Mouse (Mus musculus): ENCODE data around the gene Stxbp6. TPM values are rescaled to one million over a fixed set of nuclear protein-coding genes. Genes with fewer than 3 reads are reported as not detected.

Gene Stxbp6
- polyA plus RNA-seq, 1 experiment from 2014 or later: 29.1 TPM

GRCm38 (mm10) chr12:45042591-45043091, 31.9 kb downstream of the Stxbp6 start:
- WGBS: 62% methylated on average over 10 of the region's 10 CpGs
- no peak overlapping the region for H3K4me3 ChIP-seq (ENCODE audit: low read length)
- ATAC-seq (ENCODE audit: low FRiP score, low TSS enrichment): peak; percentile 32; the same call in 1 of the 2 replicates

GRCm38 (mm10) chr12:45037496-45037895, 37.0 kb downstream of the Stxbp6 start:
- ATAC-seq (ENCODE audit: low FRiP score, low TSS enrichment): no peak; the same call in 1 of the 2 replicates
- Histone ChIP-seq H3K36me3 (ENCODE audit: insufficient read depth, low read length) (no peaks in the 10 kb centered on the region), H3K4me2 (replicated peaks; ENCODE audit: low read depth, low read length) (no peak overlapping the region), H3K27ac (ENCODE audit: low read length) (peak overlapping the region; percentile 56; the same call in 1 of the 2 replicates), H3K4me3 (ENCODE audit: low read length) (no peak overlapping the region), H3K27me3 (ENCODE audit: insufficient read depth, low read length) (no peaks in the 10 kb centered on the region), H3K9ac (replicated peaks; ENCODE audit: low read length) (no peak overlapping the region), H3K4me1 (ENCODE audit: insufficient read depth, low read length) (peaks cover 11% of the 10 kb centered on the region), H3K9me3 (ENCODE audit: low read length) (no peaks in the 10 kb centered on the region)
- 62% methylated on average over 1 of the region's 1 CpGs for WGBS

More at GRCm38 (mm10) chr12:45042591-45043091, 31.9 kb downstream of the Stxbp6 start:
- H3K4me1 ChIP-seq (ENCODE audit: insufficient read depth, low read length): peaks cover 15% of the 10 kb centered on the region
- no peak overlapping the region for H3K27ac ChIP-seq (ENCODE audit: low read length)
- H3K27me3 ChIP-seq (ENCODE audit: insufficient read depth, low read length): no peaks in the 10 kb centered on the region
- no peaks in the 10 kb centered on the region for H3K9me3 ChIP-seq (ENCODE audit: low read length)
- H3K36me3 ChIP-seq (ENCODE audit: insufficient read depth, low read length): no peaks in the 10 kb centered on the region
- H3K4me2 ChIP-seq (replicated peaks; ENCODE audit: low read depth, low read length): no peak overlapping the region
- H3K9ac ChIP-seq (replicated peaks; ENCODE audit: low read length): no peak overlapping the region

DNA sequence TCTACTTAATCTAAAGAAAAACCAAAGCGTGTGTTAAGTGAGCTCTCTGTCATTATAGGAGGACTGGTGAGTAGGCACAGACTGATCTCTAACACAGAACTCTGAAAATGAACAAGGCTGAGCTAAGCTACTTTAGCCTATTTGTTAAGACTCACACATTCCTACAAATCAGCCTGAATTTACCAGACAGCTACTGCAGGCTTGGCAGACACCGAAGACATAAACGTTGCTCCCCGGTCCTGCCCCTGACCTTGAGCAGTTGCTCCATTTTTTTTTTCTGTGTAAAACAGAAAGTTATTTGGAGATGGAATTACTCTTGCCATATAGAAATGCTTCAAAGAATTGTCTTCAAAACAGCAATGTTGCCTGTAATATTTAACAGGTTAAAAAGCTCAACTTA, 37.4 kb downstream of the Stxbp6 start:
- Histone ChIP-seq H3K4me2 (replicated peaks; ENCODE audit: low read depth, low read length) (no peak overlapping the region), H3K9me3 (ENCODE audit: low read length) (no peaks in the 10 kb centered on the region), H3K27me3 (ENCODE audit: insufficient read depth, low read length) (no peaks in the 10 kb centered on the region), H3K4me3 (ENCODE audit: low read length) (no peak overlapping the region), H3K36me3 (ENCODE audit: insufficient read depth, low read length) (no peaks in the 10 kb centered on the region), H3K27ac (ENCODE audit: low read length) (peak overlapping the region; percentile 61; the same call in 1 of the 2 replicates), H3K4me1 (ENCODE audit: insufficient read depth, low read length) (peaks cover 11% of the 10 kb centered on the region), H3K9ac (replicated peaks; ENCODE audit: low read length) (no peak overlapping the region)
- WGBS: 36% methylated on average over 4 of the region's 4 CpGs
- ATAC-seq (ENCODE audit: low FRiP score, low TSS enrichment): no peak

DNA sequence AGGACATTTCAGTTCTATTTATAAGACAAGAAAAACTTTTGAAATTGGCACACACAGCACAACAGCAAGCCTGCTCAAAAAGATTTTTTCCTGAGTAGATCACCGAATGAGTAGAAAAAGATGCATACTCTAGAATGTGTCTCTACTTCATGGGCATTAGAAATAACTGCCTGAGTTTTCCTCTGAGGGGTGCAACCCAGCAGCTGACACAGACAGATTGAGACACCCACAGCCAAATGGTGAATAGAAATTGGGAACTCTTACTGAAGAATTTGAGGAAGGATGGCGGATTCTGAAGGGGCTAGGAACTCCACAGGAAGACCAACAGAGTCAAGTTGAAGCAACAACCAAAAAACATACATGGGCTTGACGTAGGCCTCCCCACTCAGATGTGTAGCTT, 43.8 kb downstream of the Stxbp6 start:
- H3K9ac ChIP-seq (replicated peaks; ENCODE audit: low read length): no peak overlapping the region
- no peak overlapping the region for H3K4me2 ChIP-seq (replicated peaks; ENCODE audit: low read depth, low read length)
- no peaks in the 10 kb centered on the region for H3K27me3 ChIP-seq (ENCODE audit: insufficient read depth, low read length)
- WGBS: 92% methylated on average over 3 of the region's 3 CpGs
- H3K27ac ChIP-seq (ENCODE audit: low read length): no peak overlapping the region
- H3K36me3 ChIP-seq (ENCODE audit: insufficient read depth, low read length): no peaks in the 10 kb centered on the region
- 0 out of 2 replicates have a peak, but pooled peaks cover 6% of the 10 kb centered on the region for H3K4me1 ChIP-seq (ENCODE audit: insufficient read depth, low read length)
- no peak overlapping the region for H3K4me3 ChIP-seq (ENCODE audit: low read length)
- H3K9me3 ChIP-seq (ENCODE audit: low read length): no peaks in the 10 kb centered on the region
- no peak for ATAC-seq (ENCODE audit: low FRiP score, low TSS enrichment)

DNA sequence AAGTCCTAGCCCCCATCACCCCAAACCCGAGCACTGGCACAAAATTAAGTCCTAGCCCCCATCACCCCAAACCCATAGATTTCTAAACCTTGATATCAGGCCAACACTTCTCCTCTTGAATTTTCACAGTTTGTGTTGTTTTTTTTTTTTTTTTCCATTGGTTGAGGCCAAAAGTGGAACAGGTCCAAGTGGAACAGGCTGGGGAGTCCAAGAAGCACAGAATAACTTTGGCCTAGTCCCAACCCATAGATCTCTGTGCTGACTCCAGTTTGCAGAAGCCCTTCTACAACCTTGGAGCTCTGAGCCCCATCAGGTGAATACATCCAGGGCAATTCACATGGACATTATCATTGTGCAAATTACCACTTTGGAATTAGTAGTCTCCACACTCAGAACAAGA, 48.2 kb downstream of the Stxbp6 start:
- no peaks in the 10 kb centered on the region for H3K36me3 ChIP-seq (ENCODE audit: insufficient read depth, low read length)
- whole genome bisulfite sequencing: 74% methylated on average over 1 of the region's 1 CpGs
- no peak overlapping the region for H3K9ac ChIP-seq (replicated peaks; ENCODE audit: low read length)
- no peak overlapping the region for H3K4me3 ChIP-seq (ENCODE audit: low read length)
- peaks cover 6% of the 10 kb centered on the region; the same call in 1 of the 2 replicates for H3K4me1 ChIP-seq (ENCODE audit: insufficient read depth, low read length)
- no peak overlapping the region for H3K27ac ChIP-seq (ENCODE audit: low read length)
- no peak overlapping the region for H3K4me2 ChIP-seq (replicated peaks; ENCODE audit: low read depth, low read length)
- H3K9me3 ChIP-seq (ENCODE audit: low read length): no peaks in the 10 kb centered on the region
- ATAC-seq (ENCODE audit: low FRiP score, low TSS enrichment): no peak
- no peaks in the 10 kb centered on the region for H3K27me3 ChIP-seq (ENCODE audit: insufficient read depth, low read length)

DNA sequence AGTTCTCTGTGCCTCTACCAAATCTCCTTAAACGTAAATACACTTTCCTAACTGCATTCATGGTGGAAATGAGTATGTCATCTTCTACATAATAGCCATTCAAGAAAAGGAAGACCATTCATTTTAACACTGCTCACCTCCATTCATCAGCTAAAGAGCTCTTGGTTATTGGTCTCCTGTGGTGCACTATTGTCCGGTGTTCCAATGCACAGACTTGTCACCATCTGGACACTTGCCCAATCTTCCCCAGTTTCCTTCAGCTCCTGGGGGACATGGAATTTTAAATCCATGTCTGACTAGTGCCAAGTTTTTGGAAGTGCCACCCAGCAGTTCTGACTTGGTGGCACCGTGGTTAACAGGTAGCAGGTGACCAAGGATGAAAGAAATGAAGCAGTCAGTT, 54.5 kb downstream of the Stxbp6 start:
- Histone ChIP-seq H3K27ac (ENCODE audit: low read length) (no peak overlapping the region), H3K9ac (replicated peaks; ENCODE audit: low read length) (no peak overlapping the region), H3K4me1 (ENCODE audit: insufficient read depth, low read length) (no peaks in the 10 kb centered on the region; the same call in 1 of the 2 replicates), H3K9me3 (ENCODE audit: low read length) (no peaks in the 10 kb centered on the region), H3K36me3 (ENCODE audit: insufficient read depth, low read length) (no peaks in the 10 kb centered on the region), H3K4me3 (ENCODE audit: low read length) (no peak overlapping the region), H3K27me3 (ENCODE audit: insufficient read depth, low read length) (no peaks in the 10 kb centered on the region), H3K4me2 (replicated peaks; ENCODE audit: low read depth, low read length) (no peak overlapping the region)
- WGBS: 80% methylated on average over 3 of the region's 3 CpGs
- ATAC-seq (ENCODE audit: low FRiP score, low TSS enrichment): no peak

GRCm38 (mm10) chr12:45019059-45019822, 55.3 kb downstream of the Stxbp6 start:
- Histone ChIP-seq H3K27me3 (ENCODE audit: insufficient read depth, low read length) (no peaks in the 10 kb centered on the region), H3K27ac (ENCODE audit: low read length) (no peak overlapping the region), H3K4me3 (ENCODE audit: low read length) (no peak overlapping the region), H3K4me2 (replicated peaks; ENCODE audit: low read depth, low read length) (no peak overlapping the region), H3K9ac (replicated peaks; ENCODE audit: low read length) (no peak overlapping the region), H3K36me3 (ENCODE audit: insufficient read depth, low read length) (no peaks in the 10 kb centered on the region), H3K9me3 (ENCODE audit: low read length) (no peaks in the 10 kb centered on the region), H3K4me1 (ENCODE audit: insufficient read depth, low read length) (no peaks in the 10 kb centered on the region; the same call in 1 of the 2 replicates)
- ATAC-seq (ENCODE audit: low FRiP score, low TSS enrichment): no peak
- 82% methylated on average over 12 of the region's 12 CpGs for WGBS

- H3K4me3 ChIP-seq (ENCODE audit: low read length): no peak overlapping the region
- H3K9ac ChIP-seq (replicated peaks; ENCODE audit: low read length): no peak overlapping the region
- 54% methylated on average over 5 of the region's 5 CpGs for WGBS
- ATAC-seq (ENCODE audit: low FRiP score, low TSS enrichment): 0 out of 2 replicates have a peak, but pooled peaks have one; percentile 42
- H3K27ac ChIP-seq (ENCODE audit: low read length): peak overlapping the region; percentile 50; the same call in 1 of the 2 replicates
- no peaks in the 10 kb centered on the region for H3K36me3 ChIP-seq (ENCODE audit: insufficient read depth, low read length)
- no peak overlapping the region for H3K4me2 ChIP-seq (replicated peaks; ENCODE audit: low read depth, low read length)
- H3K9me3 ChIP-seq (ENCODE audit: low read length): no peaks in the 10 kb centered on the region
- H3K27me3 ChIP-seq (ENCODE audit: insufficient read depth, low read length): no peaks in the 10 kb centered on the region
- peaks cover 12% of the 10 kb centered on the region for H3K4me1 ChIP-seq (ENCODE audit: insufficient read depth, low read length)
These were observed 61.2 kb downstream of the Stxbp6 start for GRCm38 (mm10) chr12:45013246-45013756.

- ATAC-seq (ENCODE audit: low FRiP score, low TSS enrichment): 0 out of 2 replicates have a peak, but pooled peaks have one; percentile 55
- Histone ChIP-seq H3K4me1 (ENCODE audit: insufficient read depth, low read length) (peaks cover 15% of the 10 kb centered on the region), H3K27ac (ENCODE audit: low read length) (no peak overlapping the region), H3K4me3 (ENCODE audit: low read length) (no peak overlapping the region), H3K9ac (replicated peaks; ENCODE audit: low read length) (no peak overlapping the region), H3K27me3 (ENCODE audit: insufficient read depth, low read length) (no peaks in the 10 kb centered on the region), H3K36me3 (ENCODE audit: insufficient read depth, low read length) (no peaks in the 10 kb centered on the region), H3K9me3 (ENCODE audit: low read length) (no peaks in the 10 kb centered on the region), H3K4me2 (replicated peaks; ENCODE audit: low read depth, low read length) (no peak overlapping the region)
- 83% methylated on average over 11 of the region's 11 CpGs for WGBS
These were observed 62.9 kb downstream of the Stxbp6 start for GRCm38 (mm10) chr12:45011436-45012089.
